Mouse (Mus musculus): ENCODE data around the gene Rnf187. TPM values are rescaled to one million over a fixed set of nuclear protein-coding genes. Genes with fewer than 3 reads are reported as not detected.

Gene Rnf187
- polyA plus RNA-seq (2012; rRNA removed), result 274 and 477 TPM in 2 replicates

DNA sequence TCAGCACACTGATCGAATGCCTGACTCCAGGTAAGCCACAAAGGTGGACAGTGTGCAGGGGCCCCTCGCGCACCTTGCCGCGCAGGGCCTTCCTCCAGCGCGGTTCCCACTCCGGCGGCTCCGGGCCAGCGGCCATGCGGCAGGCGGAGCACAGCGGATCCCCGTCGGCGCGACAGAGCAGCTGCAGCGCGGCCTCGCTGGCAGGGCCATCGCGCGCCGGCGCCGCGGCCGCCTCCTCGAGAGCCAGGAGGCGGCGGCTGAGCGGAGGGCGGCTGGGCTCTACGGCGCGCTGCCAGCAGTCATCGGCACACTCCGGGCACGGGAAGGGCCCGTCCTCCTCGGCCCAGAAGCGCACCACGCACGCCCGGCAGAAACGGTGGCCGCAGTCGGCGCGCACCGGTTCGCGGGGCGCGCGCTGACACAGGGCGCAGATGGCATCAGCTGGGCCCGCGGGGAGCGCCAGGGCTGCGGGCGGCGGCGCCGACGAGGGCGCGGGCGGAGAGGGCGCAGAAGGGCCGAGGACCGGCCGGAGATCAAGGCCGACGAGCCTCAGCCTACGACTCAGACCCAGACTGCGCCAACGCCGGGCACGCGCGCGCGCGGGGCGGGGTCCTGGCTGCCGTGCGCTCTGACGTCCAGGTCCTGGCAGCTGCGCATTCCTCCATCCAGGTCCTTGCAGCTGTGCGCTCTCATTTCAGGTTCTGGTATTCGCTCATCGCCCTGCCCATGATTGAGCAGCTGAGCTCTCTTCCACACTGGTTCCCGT is at the start of gene Rnf187:
Gene Rnf187, minus strand, starts transcription at position 595 of the 766 bp plus-strand sequence.

DNA sequence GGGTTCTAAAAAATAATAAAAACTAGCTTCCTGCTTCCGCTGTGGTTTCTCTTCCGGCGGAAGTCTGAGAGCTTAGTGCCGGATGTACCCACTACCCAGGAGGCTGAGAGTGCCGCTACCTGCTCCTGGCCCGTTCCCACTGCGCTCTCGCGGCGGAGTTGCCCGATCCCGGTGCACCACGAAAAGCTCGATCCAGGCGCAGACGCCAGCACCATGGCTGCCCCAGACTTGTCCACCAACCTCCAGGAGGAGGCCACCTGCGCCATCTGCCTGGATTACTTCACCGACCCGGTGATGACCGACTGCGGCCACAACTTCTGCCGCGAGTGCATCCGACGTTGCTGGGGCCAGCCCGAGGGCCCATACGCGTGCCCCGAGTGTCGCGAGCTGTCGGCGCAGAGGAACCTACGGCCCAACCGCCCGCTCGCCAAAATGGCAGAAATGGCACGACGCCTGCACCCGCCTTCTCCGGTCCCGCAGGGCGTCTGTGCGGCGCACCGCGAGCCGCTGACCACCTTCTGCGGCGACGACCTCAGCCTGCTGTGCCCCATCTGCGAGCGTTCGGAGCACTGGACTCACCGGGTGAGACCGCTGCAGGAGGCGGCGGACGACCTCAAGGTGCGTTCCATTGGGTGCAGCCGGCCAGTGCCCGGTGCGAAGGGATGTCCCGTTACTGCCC is 39.5 kb upstream of the Rnf187 start, which contains the start of gene Trim11:
Gene Trim11, plus strand, starts transcription at position 67 of the 679 bp plus-strand sequence.

DNA sequence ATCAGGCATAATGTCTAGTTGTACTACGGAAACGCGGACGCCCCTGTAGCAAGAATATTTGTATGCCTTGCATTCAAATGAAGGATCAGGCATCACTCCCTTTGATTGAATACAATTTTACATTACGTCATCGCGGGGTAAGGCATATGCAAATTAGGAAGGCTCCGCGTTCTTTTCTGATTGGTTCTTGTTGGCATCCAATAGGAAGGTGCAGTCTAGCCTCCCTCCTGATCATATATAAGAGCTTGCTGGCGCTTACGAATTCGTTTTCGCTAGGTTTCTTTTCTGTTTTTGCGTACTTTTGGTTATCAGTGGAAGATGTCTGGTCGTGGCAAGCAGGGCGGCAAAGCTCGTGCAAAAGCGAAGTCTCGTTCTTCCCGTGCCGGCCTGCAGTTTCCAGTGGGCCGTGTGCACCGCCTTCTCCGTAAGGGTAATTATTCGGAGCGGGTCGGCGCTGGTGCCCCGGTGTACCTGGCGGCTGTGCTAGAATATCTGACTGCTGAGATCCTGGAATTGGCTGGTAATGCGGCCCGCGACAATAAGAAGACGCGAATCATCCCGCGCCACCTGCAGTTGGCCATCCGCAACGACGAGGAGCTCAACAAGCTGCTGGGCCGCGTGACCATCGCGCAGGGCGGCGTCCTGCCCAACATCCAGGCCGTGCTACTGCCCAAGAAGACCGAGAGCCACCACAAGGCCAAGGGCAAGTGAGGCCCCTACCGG is 15.9 kb upstream of the Rnf187 start, which contains the start of the genes Hist3h2a and Trim17:
Gene Hist3h2a, plus strand, starts transcription at position 266 of the 723 bp plus-strand sequence.
Gene Trim17, plus strand, starts transcription at position 266 of the 723 bp plus-strand sequence.

GRCm38 (mm10) chr11:58948542-58949479 is 10.1 kb upstream of the Rnf187 start, which contains the start of gene Hist3h2ba:
Gene Hist3h2ba, plus strand, starts transcription at chr11:58948920.

GRCm38 (mm10) chr11:58917745-58918366 is 20.9 kb downstream of the Rnf187 start, which contains the start of gene Btnl10:
Gene Btnl10, plus strand, starts transcription at chr11:58917908.

GRCm38 (mm10) chr11:58903511-58904409 is 35.0 kb downstream of the Rnf187 start, which contains the start of gene Zfp39:
Gene Zfp39, minus strand, starts transcription at chr11:58904225.

Other genes starting within 250 kb of the Rnf187 start
- gene Olfr319, start 239.8 kb downstream of the Rnf187 start, polyA plus RNA-seq (2012; rRNA removed), result not detected in 2 replicates
- not detected in 2 replicates for gene Olfr318, start 214.9 kb downstream of the Rnf187 start, polyA plus RNA-seq (2012; rRNA removed)
- 0.04 and 0.05 TPM in 2 replicates for gene Olfr317, start 199.7 kb downstream of the Rnf187 start, polyA plus RNA-seq (2012; rRNA removed)
- not detected in 2 replicates for gene Olfr316, start 186.2 kb downstream of the Rnf187 start, polyA plus RNA-seq (2012; rRNA removed)
- not detected in 2 replicates for gene Olfr315, start 165.7 kb downstream of the Rnf187 start, polyA plus RNA-seq (2012; rRNA removed)
- gene Olfr314, start 156.0 kb downstream of the Rnf187 start, polyA plus RNA-seq (2012; rRNA removed), result not detected in 2 replicates
- 1.9 and 2.0 TPM in 2 replicates for gene Fam183b, start 137.0 kb downstream of the Rnf187 start, polyA plus RNA-seq (2012; rRNA removed)
- gene Olfr313, start 123.9 kb downstream of the Rnf187 start, polyA plus RNA-seq (2012; rRNA removed), result not detected in 2 replicates
- not detected in 2 replicates for gene Olfr312, start 109.7 kb downstream of the Rnf187 start, polyA plus RNA-seq (2012; rRNA removed)
- 0.04 TPM in 1 of 2 replicates, not detected in the other for gene Olfr311, start 99.7 kb downstream of the Rnf187 start, polyA plus RNA-seq (2012; rRNA removed)
- 14.4 and 18.1 TPM in 2 replicates for gene Gm12258, start 91.8 kb downstream of the Rnf187 start, polyA plus RNA-seq (2012; rRNA removed)
- 8.4 and 10.1 TPM in 2 replicates for gene 2810021J22Rik, start 71.7 kb downstream of the Rnf187 start, polyA plus RNA-seq (2012; rRNA removed)
- gene Zfp39, start 34.7 kb downstream of the Rnf187 start, polyA plus RNA-seq (2012; rRNA removed), result 4.0 and 6.2 TPM in 2 replicates
- 0.25 and 0.91 TPM in 2 replicates for gene Btnl10, start 21.0 kb downstream of the Rnf187 start, polyA plus RNA-seq (2012; rRNA removed)
- 131 and 225 TPM in 2 replicates for gene Hist3h2ba, start 10.0 kb upstream of the Rnf187 start, polyA plus RNA-seq (2012; rRNA removed)
- gene Hist3h2a, start 15.8 kb upstream of the Rnf187 start, polyA plus RNA-seq (2012; rRNA removed), result 35.5 and 38.9 TPM in 2 replicates
- 0.31 and 0.61 TPM in 2 replicates for gene Trim17, start 15.8 kb upstream of the Rnf187 start, polyA plus RNA-seq (2012; rRNA removed)
- gene Trim11, start 39.2 kb upstream of the Rnf187 start, polyA plus RNA-seq (2012; rRNA removed), result 25.3 and 33.0 TPM in 2 replicates
- gene Obscn, start 197.5 kb upstream of the Rnf187 start, polyA plus RNA-seq (2012; rRNA removed), result 0.94 and 2.6 TPM in 2 replicates
- 4.7 and 5.5 TPM in 2 replicates for gene Iba57, start 224.8 kb upstream of the Rnf187 start, polyA plus RNA-seq (2012; rRNA removed)
- gene Gjc2, start 244.3 kb upstream of the Rnf187 start, polyA plus RNA-seq (2012; rRNA removed), result 0.17 and 0.18 TPM in 2 replicates